Mouse (Mus musculus) liver, adult 10 weeks (tissue): ENCODE results near the gene Prl2c1. TPM values are rescaled to one million over a fixed set of nuclear protein-coding genes. Genes with fewer than 3 reads are reported as not detected.

Source experiments
- polyA plus RNA-seq: library from polyadenylated mRNA; stranded (reverse); fragments of 350-450 nt; fragmentation: Illumina TruSeq; extraction: RNeasy Lipid Tissue Mini Kit (QIAGEN cat#74804); gene quantifications from one replicate; pipeline ENCODE4 v1.2.3, GENCODE M21; 2014; ENCODE audit warnings: low read depth, low replicate concordance

Prl2c1 gene
- polyA plus RNA-seq = not detected

GRCm38 (mm10) chr13:27849042-27849441 is at the start of gene Prl2c1:
Prl2c1 (plus strand) TSS chr13:27849342.

GRCm38 (mm10) chr13:27801354-27801753 is 47.8 kb upstream of the Prl2c1 start, which contains the start of gene Prl2a1:
Prl2a1 (plus strand) TSS chr13:27801654.

Other genes with a start within 250 kb of the Prl2c1 start
- gene Prl7b1, start 238.8 kb upstream of the Prl2c1 start, polyA plus RNA-seq = not detected
- gene Prl7a1, start 206.8 kb upstream of the Prl2c1 start, polyA plus RNA-seq = not detected
- not detected for gene Prl7a2, start 181.3 kb upstream of the Prl2c1 start, polyA plus RNA-seq
- not detected for gene Prl7d1, start 132.6 kb upstream of the Prl2c1 start, polyA plus RNA-seq
- not detected for gene Prl7c1, start 68.5 kb upstream of the Prl2c1 start, polyA plus RNA-seq
- not detected for gene Prl2a1, start 47.7 kb upstream of the Prl2c1 start, polyA plus RNA-seq
- not detected for gene Prl4a1, start 166.9 kb downstream of the Prl2c1 start, polyA plus RNA-seq